Mouse (Mus musculus): ENCODE data around the gene Stradb.

- TF ChIP-seq CTCF (conservative IDR thresholded peaks at IDR 0.05 in 1 of 2, IDR thresholded peaks at IDR 0.05 in 1 of 2; ENCODE audit: low read depth in 2 of 2, low read length in 2 of 2): no peak
- TF ChIP-seq POLR2A (IDR thresholded peaks at IDR 0.05; ENCODE audit: low read depth, low read length): no peak
- TF ChIP-seq TBP (conservative IDR thresholded peaks at IDR 0.05; ENCODE audit: low read depth, low read length): no peak
- no peak for TF ChIP-seq CHD1 (IDR thresholded peaks at IDR 0.05; ENCODE audit: low read depth, low read length)
- TF ChIP-seq ELF1 (IDR thresholded peaks at IDR 0.05; ENCODE audit: low read depth, low read length): no peak
- TF ChIP-seq BHLHE40 (IDR thresholded peaks at IDR 0.05; ENCODE audit: low read depth, low read length): no peak
- no peak for TF ChIP-seq NRF1 (IDR thresholded peaks at IDR 0.05; ENCODE audit: low read depth, low read length)
- no peak for TF ChIP-seq ZNF384 (IDR thresholded peaks at IDR 0.05; ENCODE audit: low read depth, low read length)
- no peak for TF ChIP-seq ZKSCAN1 (IDR thresholded peaks at IDR 0.05; ENCODE audit: borderline replicate concordance, low read depth, low read length)
- no peak for TF ChIP-seq USF1 (IDR thresholded peaks at IDR 0.05; ENCODE audit: low read depth, low read length)
- no peak for TF ChIP-seq POLR2AphosphoS2 (IDR thresholded peaks at IDR 0.05; ENCODE audit: low read depth, low read length)
- TF ChIP-seq TCF12 (IDR thresholded peaks at IDR 0.05; ENCODE audit: low read depth, low read length): no peak
- no peak for TF ChIP-seq ZMIZ1 (IDR thresholded peaks at IDR 0.05; ENCODE audit: low read depth, low read length)
- no peak for TF ChIP-seq EP300 (IDR thresholded peaks at IDR 0.05; ENCODE audit: low read length)
Observed at GRCm38 (mm10) chr1:58957931-58958330, 15.4 kb upstream of the Stradb start.

All from CH12.LX (cell line).